Mouse (Mus musculus) liver, postnatal 0 days (tissue): ENCODE results near the gene Wnt9b. TPM values are rescaled to one million over a fixed set of nuclear protein-coding genes. Genes with fewer than 3 reads are reported as not detected.

Experiments
- ATAC-seq: fragments of 200-750 bp; cut with Nextera tagmentation; 2 replicates; pipeline ENCODE4 v1.8.0; 2017; ENCODE audit warnings: mild to moderate bottlenecking, moderate library complexity
- DNase-seq: peaks from one replicate; pipeline ENCODE4 v3.0.0-alpha.2; 2016
- H3K27ac ChIP-seq: fragments of 300-500 bp; sonication (generic); 2 replicates; pipeline ENCODE4 v1.5.1; 2014; ENCODE audit warnings: antibody characterized with exemption, moderate library complexity, mild to moderate bottlenecking, low read depth
- H3K27me3 ChIP-seq: fragments of 300-500 bp; sonication (generic); 2 replicates; pipeline ENCODE4 v1.6.1; 2014; ENCODE audit warnings: low read length, control low read depth, mixed read lengths; ENCODE audit not compliant: insufficient read depth
- H3K36me3 ChIP-seq: fragments of 300-500 bp; sonication (generic); replicated peaks from 2 replicates; pipeline ENCODE4 v1.6.1; 2014; ENCODE audit warnings: mild to moderate bottlenecking, control low read depth, low read length, moderate library complexity, mixed read lengths; ENCODE audit not compliant: insufficient read depth
- H3K4me1 ChIP-seq: fragments of 300-500 bp; sonication (generic); 2 replicates; pipeline ENCODE4 v1.6.1; 2014; ENCODE audit warnings: antibody characterized with exemption, mild to moderate bottlenecking, control low read depth; ENCODE audit not compliant: insufficient read depth
- H3K4me2 ChIP-seq: fragments of 300-500 bp; sonication (generic); 2 replicates; pipeline ENCODE4 v1.6.1; 2014; ENCODE audit warnings: low read depth, mild to moderate bottlenecking, low read length, moderate library complexity, mixed read lengths
- H3K4me3 ChIP-seq: fragments of 300-500 bp; sonication (generic); 2 replicates; pipeline ENCODE4 v1.5.1; 2014; ENCODE audit warnings: low read depth, low read length
- H3K9ac ChIP-seq: fragments of 300-500 bp; sonication (generic); replicated peaks from 2 replicates; pipeline ENCODE4 v1.6.1; 2014; ENCODE audit warnings: mild to moderate bottlenecking, moderate library complexity
- H3K9me3 ChIP-seq: fragments of 300-500 bp; sonication (generic); 2 replicates; pipeline ENCODE4 v1.6.1; 2016; ENCODE audit warnings: mild to moderate bottlenecking, control low read depth, low read length, mixed read lengths
- CTCF ChIP-seq: sonication (generic); IDR thresholded peaks from 2 replicates; pipeline ENCODE4 v1.5.1; 2016; ENCODE audit warnings: antibody characterized with exemption, low read depth
- EP300 ChIP-seq: IDR thresholded peaks from 2 replicates; pipeline ENCODE4 v1.6.1; 2016; ENCODE audit warnings: antibody characterized with exemption, low read depth, mild to moderate bottlenecking
- WGBS: fragments of 180-500 bp; shearing (Covaris S2); extraction: QIAGEN DNeasy Blood & Tissue Kit; methylation state at CpG from one replicate; pipeline ENCODE4 v1.1.7; 2014; ENCODE audit not compliant: insufficient replicate concordance; 5-methylcytosine and 5-hydroxymethylcytosine counted together
- polyA plus RNA-seq: library from polyadenylated mRNA; unstranded; fragments of >200 nt; fragmentation: Nextera tagmentation; extraction: Ambion mirVana; gene quantifications from 2 replicates; pipeline ENCODE4 v1.2.1, GENCODE M21; 2015

Wnt9b gene
- polyA plus RNA-seq, 1 experiment from 2014 or later, result 0.20 TPM

GRCm38 (mm10) chr11:103760101-103760500, 10.5 kb upstream of the Wnt9b start:
- no peaks in the 10 kb centered on the region for H3K4me1 ChIP-seq
- no peak overlapping the region for H3K4me3 ChIP-seq
- no peak overlapping the region for H3K9ac ChIP-seq
- H3K4me2 ChIP-seq, result no peak overlapping the region
- H3K27me3 ChIP-seq, result 0 out of 2 replicates have a peak, but pooled peaks cover 4% of the 10 kb centered on the region
- TF ChIP-seq CTCF (no peak), EP300 (no peak)
- 0 out of 2 replicates have a peak, but pooled peaks cover 2% of the 10 kb centered on the region for H3K9me3 ChIP-seq
- no peak for ATAC-seq
- DNase-seq, result no peak
- no peaks in the 10 kb centered on the region for H3K36me3 ChIP-seq
- WGBS, result 56% methylated on average over 7 of the region's 7 CpGs
- H3K27ac ChIP-seq, result no peak overlapping the region

DNA sequence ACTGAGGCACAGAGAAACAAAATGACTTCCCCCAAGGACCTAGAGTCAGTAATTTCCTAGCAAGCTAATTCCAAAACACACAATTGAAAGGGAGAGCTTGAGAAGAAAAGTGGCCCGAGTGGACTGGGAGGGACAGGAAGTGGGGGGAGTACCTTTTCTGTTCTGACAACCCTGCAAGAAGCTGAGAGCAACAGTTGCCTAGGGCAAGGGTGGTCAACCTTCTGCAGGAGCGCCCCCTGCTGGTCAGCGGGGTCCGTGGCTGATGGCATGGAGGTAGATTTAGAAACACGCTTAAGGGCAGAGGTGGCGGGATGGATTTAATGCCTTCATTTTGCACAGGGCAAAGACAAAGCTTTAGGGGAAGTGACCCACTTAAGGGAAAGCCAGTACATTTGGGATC, 9.1 kb upstream of the Wnt9b start:
- DNase-seq, result peak; percentile 86
- Histone ChIP-seq H3K4me1 (no peaks in the 10 kb centered on the region), H3K9me3 (0 out of 2 replicates have a peak, but pooled peaks cover 2% of the 10 kb centered on the region), H3K36me3 (no peaks in the 10 kb centered on the region), H3K27me3 (0 out of 2 replicates have a peak, but pooled peaks cover 4% of the 10 kb centered on the region), H3K4me2 (no peak overlapping the region), H3K27ac (no peak overlapping the region), H3K9ac (no peak overlapping the region), H3K4me3 (no peak overlapping the region)
- ATAC-seq, result 0 out of 2 replicates have a peak, but pooled peaks have one; percentile 29
- 9% methylated on average over 6 of the region's 6 CpGs for WGBS
- TF ChIP-seq EP300, result no peak
- TF ChIP-seq CTCF, result peak; percentile 92

- whole genome bisulfite sequencing, result 47% methylated on average over 11 of the region's 11 CpGs
- peak; percentile 53 for TF ChIP-seq CTCF
- TF ChIP-seq EP300, result no peak
- DNase-seq, result no peak
Measured at GRCm38 (mm10) chr11:103758054-103758453, 8.4 kb upstream of the Wnt9b start.

GRCm38 (mm10) chr11:103750612-103751011, 991 bp upstream of the Wnt9b start:
- Histone ChIP-seq H3K36me3 (no peaks in the 10 kb centered on the region), H3K4me3 (no peak overlapping the region), H3K4me1 (peaks cover 9% of the 10 kb centered on the region; the same call in 1 of the 2 replicates), H3K27ac (no peak overlapping the region), H3K9me3 (no peaks in the 10 kb centered on the region), H3K4me2 (no peak overlapping the region), H3K9ac (no peak overlapping the region), H3K27me3 (peaks cover 59% of the 10 kb centered on the region)
- TF ChIP-seq EP300, result no peak
- TF ChIP-seq CTCF, result no peak
- DNase-seq (no peak), ATAC-seq (no peak)
- 25% methylated on average over 3 of the region's 3 CpGs for WGBS

More at GRCm38 (mm10) chr11:103758054-103758453, 8.4 kb upstream of the Wnt9b start:
- 0 out of 2 replicates have a peak, but pooled peaks cover 5% of the 10 kb centered on the region for H3K27me3 ChIP-seq
- H3K27ac ChIP-seq, result no peak overlapping the region
- no peak overlapping the region for H3K4me2 ChIP-seq
- no peak overlapping the region for H3K9ac ChIP-seq
- 0 out of 2 replicates have a peak, but pooled peaks cover 2% of the 10 kb centered on the region for H3K9me3 ChIP-seq
- H3K36me3 ChIP-seq, result no peaks in the 10 kb centered on the region
- no peak for ATAC-seq
- H3K4me3 ChIP-seq, result no peak overlapping the region
- no peaks in the 10 kb centered on the region for H3K4me1 ChIP-seq

GRCm38 (mm10) chr11:103735046-103735781, 14.4 kb downstream of the Wnt9b start:
- 59% methylated on average over 19 of the region's 19 CpGs for WGBS

GRCm38 (mm10) chr11:103734411-103735045, 15.1 kb downstream of the Wnt9b start:
- Histone ChIP-seq H3K4me3 (no peak overlapping the region), H3K9me3 (no peaks in the 10 kb centered on the region), H3K4me1 (peaks cover 2% of the 10 kb centered on the region; the same call in 1 of the 2 replicates), H3K4me2 (peak overlapping the region; percentile 47; the same call in 1 of the 2 replicates), H3K36me3 (no peaks in the 10 kb centered on the region), H3K27me3 (no peaks in the 10 kb centered on the region), H3K9ac (no peak overlapping the region), H3K27ac (no peak overlapping the region)
- ATAC-seq (no peak), DNase-seq (peak; percentile 43)
- TF ChIP-seq CTCF, result no peak
- TF ChIP-seq EP300, result no peak
- WGBS, result 51% methylated on average over 5 of the region's 5 CpGs

More at GRCm38 (mm10) chr11:103735046-103735781, 14.4 kb downstream of the Wnt9b start:
- Histone ChIP-seq H3K4me3 (no peak overlapping the region), H3K9me3 (no peaks in the 10 kb centered on the region), H3K36me3 (no peaks in the 10 kb centered on the region), H3K27me3 (no peaks in the 10 kb centered on the region), H3K4me1 (peaks cover 2% of the 10 kb centered on the region; the same call in 1 of the 2 replicates), H3K9ac (no peak overlapping the region), H3K4me2 (peak overlapping the region; percentile 47), H3K27ac (no peak overlapping the region)
- TF ChIP-seq CTCF (no peak), EP300 (no peak)
- ATAC-seq (peak; percentile 74), DNase-seq (peak; percentile 48)
